Mouse (Mus musculus) heart, postnatal 0 days (tissue): ENCODE data around the gene Pafah1b1.

Experiments
- CTCF ChIP-seq: IDR thresholded peaks from 2 replicates; pipeline ENCODE4 v1.5.1; 2016; ENCODE audit warnings: antibody characterized with exemption, control low read depth, low read depth
- EP300 ChIP-seq: IDR thresholded peaks from 2 replicates; pipeline ENCODE4 v1.6.1; 2016; ENCODE audit warnings: antibody characterized with exemption, low read depth

- TF ChIP-seq CTCF (no peak), EP300 (no peak)
Measured at GRCm38 (mm10) chr11:74649647-74650551, 74.6 kb downstream of the Pafah1b1 start.
